Mouse (Mus musculus) brain, embryonic 18.5 days (tissue): ENCODE measurements around the gene Tdo2.

Experiments used
- DNase-seq: peaks from one replicate; pipeline ENCODE4 v3.0.0-alpha.2; 2012; ENCODE audit warnings: low read depth, low spot score

Tdo2 gene

GRCm38 (mm10) chr3:81943097-81943496 lies 32.9 kb downstream of the Tdo2 start:
- no peak for DNase-seq

GRCm38 (mm10) chr3:81942341-81942740 lies 33.7 kb downstream of the Tdo2 start:
- DNase-seq = no peak

- no peak for DNase-seq
Observed at GRCm38 (mm10) chr3:81938924-81939323, 37.1 kb downstream of the Tdo2 start.

GRCm38 (mm10) chr3:81933348-81933747 lies 42.7 kb downstream of the Tdo2 start:
- no peak for DNase-seq

GRCm38 (mm10) chr3:81932141-81933101 lies 43.6 kb downstream of the Tdo2 start, which contains the start of gene Ctso:
Ctso (plus strand) TSS chr3:81932601.
- DNase-seq = no peak

GRCm38 (mm10) chr3:81931695-81932094 lies 44.3 kb downstream of the Tdo2 start:
- no peak for DNase-seq

GRCm38 (mm10) chr3:81929073-81929472 lies 46.9 kb downstream of the Tdo2 start:
- DNase-seq = no peak

- no peak for DNase-seq
Observed at GRCm38 (mm10) chr3:81926764-81927325, 49.2 kb downstream of the Tdo2 start.

GRCm38 (mm10) chr3:81925856-81926255 lies 50.1 kb downstream of the Tdo2 start:
- no peak for DNase-seq

GRCm38 (mm10) chr3:81924931-81925330 lies 51.1 kb downstream of the Tdo2 start:
- DNase-seq = no peak

- DNase-seq = peak; percentile 49
Observed at GRCm38 (mm10) chr3:81922910-81923309, 53.1 kb downstream of the Tdo2 start.

- DNase-seq = no peak
Observed at GRCm38 (mm10) chr3:81919681-81920080, 56.3 kb downstream of the Tdo2 start.

GRCm38 (mm10) chr3:81918215-81918614 lies 57.8 kb downstream of the Tdo2 start:
- no peak for DNase-seq

GRCm38 (mm10) chr3:81917354-81917935 lies 58.6 kb downstream of the Tdo2 start:
- DNase-seq = no peak

- no peak for DNase-seq
Observed at GRCm38 (mm10) chr3:81916030-81916686, 59.8 kb downstream of the Tdo2 start.

GRCm38 (mm10) chr3:81910286-81911036 lies 65.5 kb downstream of the Tdo2 start:
- DNase-seq = no peak
